Mouse (Mus musculus) forebrain, embryonic 14.5 days (tissue): ENCODE data around the gene Wfdc11. TPM values are rescaled to one million over a fixed set of nuclear protein-coding genes. Genes with fewer than 3 reads are reported as not detected.

Experiments used
- ATAC-seq: fragments of 200-750 bp; cut with Nextera tagmentation; 2 replicates; pipeline ENCODE4 v1.8.0; 2017; ENCODE audit warnings: mild to moderate bottlenecking, moderate library complexity
- DNase-seq: peaks from one replicate; pipeline ENCODE4 v3.0.0-alpha.2; 2015; ENCODE audit warnings: low spot score
- H3K27ac ChIP-seq: fragments of 300-500 bp; sonication (generic); 2 replicates; pipeline ENCODE4 v1.5.1; 2014; ENCODE audit warnings: low read depth, mild to moderate bottlenecking, control low read depth, low read length, moderate library complexity
- H3K27me3 ChIP-seq: fragments of 300-500 bp; sonication (generic); replicated peaks from 2 replicates; pipeline ENCODE4 v1.6.1; 2014; ENCODE audit warnings: low read length, control low read depth, mixed read lengths; ENCODE audit not compliant: control insufficient read depth, insufficient read depth
- H3K36me3 ChIP-seq: fragments of 300-500 bp; sonication (generic); 2 replicates; pipeline ENCODE4 v1.6.1; 2014; ENCODE audit warnings: low read length, control low read depth; ENCODE audit not compliant: control insufficient read depth, insufficient read depth
- H3K4me1 ChIP-seq: fragments of 300-500 bp; sonication (generic); 2 replicates; pipeline ENCODE4 v1.6.1; 2014; ENCODE audit warnings: antibody characterized with exemption, low read length, control low read depth; ENCODE audit not compliant: control insufficient read depth, insufficient read depth
- H3K4me2 ChIP-seq: fragments of 300-500 bp; sonication (generic); 2 replicates; pipeline ENCODE4 v1.6.1; 2014; ENCODE audit warnings: mild to moderate bottlenecking, control low read depth, low read length
- H3K4me3 ChIP-seq: fragments of 300-500 bp; sonication (generic); 2 replicates; pipeline ENCODE4 v1.5.1; 2014; ENCODE audit warnings: low read depth, low read length, control low read depth
- H3K9ac ChIP-seq: fragments of 300-500 bp; sonication (generic); 2 replicates; pipeline ENCODE4 v1.6.1; 2014; ENCODE audit warnings: mild to moderate bottlenecking, low read length, control low read depth, moderate library complexity
- H3K9me3 ChIP-seq: fragments of 300-500 bp; sonication (generic); replicated peaks from 2 replicates; pipeline ENCODE4 v1.6.1; 2016; ENCODE audit warnings: low read length, control low read depth, mixed read lengths; ENCODE audit not compliant: control insufficient read depth
- WGBS: fragments of 180-500 bp; shearing (Covaris S2); extraction: QIAGEN DNeasy Blood & Tissue Kit; methylation state at CpG from one replicate; pipeline ENCODE4 v1.1.7; 2014; 5-methylcytosine and 5-hydroxymethylcytosine counted together
- polyA plus RNA-seq: library from polyadenylated mRNA; unstranded; fragments of >200 nt; fragmentation: Nextera tagmentation; extraction: Ambion mirVana; gene quantifications from 2 replicates; pipeline ENCODE4 v1.2.1, GENCODE M21; 2014

Wfdc11 gene
- polyA plus RNA-seq, 1 experiment from 2014 or later, result not detected

DNA sequence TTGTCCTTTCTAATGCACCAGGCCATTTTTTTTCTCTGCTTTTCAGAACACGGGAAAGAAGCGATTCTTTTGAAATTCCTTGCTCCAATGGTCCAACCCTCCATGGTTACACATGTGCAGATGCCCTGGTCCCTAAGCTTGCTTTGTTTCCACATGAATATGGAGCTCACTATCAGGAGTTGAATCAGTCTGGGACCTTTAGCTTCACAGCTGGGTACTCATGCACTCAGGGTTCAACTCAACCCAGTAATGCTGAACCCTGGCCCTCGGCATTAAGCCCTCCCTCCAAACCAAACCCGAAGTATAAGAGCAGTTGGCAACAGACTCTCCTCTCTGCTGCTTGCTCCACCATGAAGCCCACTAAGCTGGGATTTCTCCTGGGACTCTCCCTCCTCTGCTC is 24.3 kb upstream of the Wfdc11 start, which contains the start of gene Spint4:
Gene Spint4 (plus strand): TSS at position 301 of the 400 bp plus-strand sequence.
- H3K9ac ChIP-seq, result no peak within 1 kb of the TSS
- no peaks in the 10 kb centered on the region for H3K27me3 ChIP-seq
- 77% methylated on average over 4 of the region's 4 CpGs for WGBS
- ATAC-seq, result no peak
- DNase-seq, result no peak
- no peak within 1 kb of the TSS for H3K4me2 ChIP-seq
- no peak within 1 kb of the TSS for H3K4me3 ChIP-seq
- H3K27ac ChIP-seq, result no peak within 1 kb of the TSS
- H3K36me3 ChIP-seq, result no peaks in the 10 kb centered on the region
- H3K9me3 ChIP-seq, result no peaks in the 10 kb centered on the region
- H3K4me1 ChIP-seq, result no peaks in the 10 kb centered on the region

DNA sequence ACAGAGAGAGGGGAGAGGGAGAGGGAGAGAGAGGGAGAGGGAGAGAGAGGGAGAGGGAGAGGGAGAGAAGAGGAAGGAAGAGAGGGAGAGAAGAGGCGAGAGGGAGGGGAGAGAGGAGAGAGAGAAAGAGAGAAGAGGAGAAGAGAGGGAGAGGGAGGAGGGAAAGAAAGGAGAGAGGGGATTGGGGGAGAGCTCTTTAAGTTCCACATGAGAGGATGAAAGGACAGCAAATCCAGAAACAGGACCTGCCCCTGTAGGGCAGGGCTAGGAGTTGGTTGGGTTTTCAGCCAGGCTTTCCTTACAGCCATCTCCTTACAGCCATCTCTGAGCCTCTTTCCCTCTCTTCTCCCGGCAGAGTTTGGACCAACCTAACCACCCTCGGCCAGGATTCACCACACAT is 10.9 kb upstream of the Wfdc11 start, which contains the start of gene Wfdc13:
Gene Wfdc13 (plus strand): TSS at position 301 of the 400 bp plus-strand sequence.
- Histone ChIP-seq H3K36me3 (no peaks in the 10 kb centered on the region), H3K27ac (no peak within 1 kb of the TSS), H3K9me3 (no peaks in the 10 kb centered on the region), H3K9ac (no peak within 1 kb of the TSS), H3K4me2 (no peak within 1 kb of the TSS), H3K4me1 (no peaks in the 10 kb centered on the region), H3K27me3 (no peaks in the 10 kb centered on the region), H3K4me3 (no peak within 1 kb of the TSS)
- ATAC-seq (no peak), DNase-seq (no peak)
- WGBS, result 75% methylated on average over 3 of the region's 3 CpGs

DNA sequence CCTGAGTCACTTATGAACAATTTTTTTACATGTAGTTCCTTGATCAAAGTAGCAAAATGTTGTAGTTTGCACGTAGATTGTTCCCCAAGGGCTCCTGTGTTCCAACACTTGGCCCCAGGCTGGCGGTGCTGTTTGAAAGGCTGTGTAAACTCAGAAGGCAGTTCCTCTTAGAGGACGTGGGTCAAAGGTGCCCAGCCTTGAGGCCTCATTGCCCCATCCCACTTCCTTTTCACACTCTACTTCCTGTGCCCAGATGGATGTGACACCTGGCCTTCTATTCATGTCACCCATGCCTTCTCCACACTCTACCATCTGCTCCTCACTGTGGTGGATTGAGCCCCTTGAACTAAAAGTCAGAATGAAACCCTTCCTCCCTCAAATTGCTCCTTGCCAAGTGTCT is 6.0 kb upstream of the Wfdc11 start:
- Histone ChIP-seq H3K36me3 (no peaks in the 10 kb centered on the region), H3K9ac (no peak overlapping the region), H3K27ac (no peak overlapping the region), H3K4me2 (no peak overlapping the region), H3K27me3 (no peaks in the 10 kb centered on the region), H3K4me1 (no peaks in the 10 kb centered on the region), H3K9me3 (no peaks in the 10 kb centered on the region), H3K4me3 (no peak overlapping the region)
- WGBS, result 61% methylated on average over 3 of the region's 3 CpGs
- ATAC-seq (no peak), DNase-seq (no peak)

DNA sequence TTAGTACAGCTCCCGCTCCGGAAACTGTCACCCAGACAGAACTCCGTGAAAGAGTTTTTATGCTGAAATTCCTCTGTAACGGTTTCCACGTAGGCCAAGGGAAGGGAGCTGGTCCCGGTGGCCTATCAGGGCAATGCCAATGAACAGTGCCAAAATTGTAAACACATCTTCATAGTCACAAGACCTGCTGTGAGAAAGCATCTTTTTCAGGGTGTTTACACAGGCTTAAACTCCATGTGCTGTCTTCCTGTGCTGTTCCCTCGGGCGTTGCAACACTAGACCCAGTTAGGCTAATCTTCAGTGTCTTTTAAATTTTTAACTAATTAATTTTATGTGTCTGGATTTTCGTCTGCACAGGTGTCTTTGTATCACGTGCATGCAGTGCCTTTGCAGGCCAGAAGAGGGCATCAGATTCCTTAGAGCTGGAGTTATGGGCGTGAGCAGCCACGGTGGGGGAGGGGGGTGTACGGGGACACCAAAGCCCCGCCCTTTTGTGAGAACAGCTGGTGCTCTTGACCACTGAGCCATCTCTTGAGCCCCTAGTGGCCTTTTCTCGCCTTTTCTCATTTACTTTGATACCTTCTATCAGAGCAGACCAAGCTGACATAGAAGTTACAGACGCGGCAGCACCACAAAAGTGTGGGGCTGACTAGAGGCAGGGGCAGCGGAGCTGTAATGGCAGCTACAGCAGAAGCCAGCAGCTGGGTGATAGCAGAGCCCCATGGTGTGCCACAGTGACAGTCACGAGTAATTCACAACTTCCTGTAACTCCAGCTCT is 5.2 kb upstream of the Wfdc11 start:
- DNase-seq (peak; percentile 77), ATAC-seq (peak; percentile 54; the same call in 1 of the 2 replicates)
- Histone ChIP-seq H3K4me3 (peak overlapping the region; percentile 16), H3K9ac (no peak overlapping the region), H3K4me2 (peak overlapping the region; percentile 43), H3K9me3 (no peaks in the 10 kb centered on the region), H3K27me3 (no peaks in the 10 kb centered on the region), H3K27ac (no peak overlapping the region), H3K4me1 (no peaks in the 10 kb centered on the region), H3K36me3 (no peaks in the 10 kb centered on the region)
- WGBS, result 25% methylated on average over 19 of the region's 19 CpGs

DNA sequence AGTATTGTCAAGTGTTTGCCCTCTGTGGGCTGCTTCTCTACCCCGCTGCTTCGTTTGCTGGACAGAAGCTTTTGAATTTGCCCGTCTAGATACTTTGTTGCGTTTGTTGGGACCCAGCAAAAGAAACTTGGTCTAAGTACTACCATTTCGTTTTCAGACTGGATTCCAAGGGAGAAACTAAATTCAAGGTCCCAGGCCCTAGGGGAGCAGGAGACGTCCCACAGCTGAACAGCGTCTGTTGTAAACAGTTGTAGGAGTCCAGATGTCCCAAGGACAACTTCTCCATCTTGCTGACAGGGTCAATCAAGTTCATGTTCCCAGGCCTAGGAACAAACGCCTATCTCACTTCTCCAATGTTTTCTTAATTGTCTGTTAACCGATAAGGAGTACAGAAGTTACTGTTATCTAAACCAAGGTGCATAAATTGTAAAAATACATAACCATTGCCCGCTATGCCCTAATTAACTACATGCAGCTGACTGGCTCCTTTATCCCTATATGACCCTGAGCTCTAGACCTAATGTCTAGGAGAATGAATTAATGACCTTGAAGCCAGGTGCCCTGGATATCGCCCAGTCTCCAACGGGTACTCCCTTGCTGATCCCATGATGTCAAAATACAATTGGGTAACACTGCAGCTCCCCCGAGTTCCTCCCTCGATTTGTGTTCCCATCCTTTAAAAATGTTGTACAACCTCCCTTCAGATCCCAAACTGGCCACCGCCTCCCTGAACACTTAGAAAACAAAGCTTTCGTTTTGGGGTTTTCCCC is 3.2 kb upstream of the Wfdc11 start:
- ATAC-seq (no peak), DNase-seq (no peak)
- Histone ChIP-seq H3K4me3 (no peak overlapping the region), H3K27me3 (no peaks in the 10 kb centered on the region), H3K4me1 (no peaks in the 10 kb centered on the region), H3K4me2 (no peak overlapping the region), H3K9me3 (no peaks in the 10 kb centered on the region), H3K27ac (no peak overlapping the region), H3K36me3 (no peaks in the 10 kb centered on the region), H3K9ac (no peak overlapping the region)
- WGBS, result 84% methylated on average over 16 of the region's 16 CpGs

DNA sequence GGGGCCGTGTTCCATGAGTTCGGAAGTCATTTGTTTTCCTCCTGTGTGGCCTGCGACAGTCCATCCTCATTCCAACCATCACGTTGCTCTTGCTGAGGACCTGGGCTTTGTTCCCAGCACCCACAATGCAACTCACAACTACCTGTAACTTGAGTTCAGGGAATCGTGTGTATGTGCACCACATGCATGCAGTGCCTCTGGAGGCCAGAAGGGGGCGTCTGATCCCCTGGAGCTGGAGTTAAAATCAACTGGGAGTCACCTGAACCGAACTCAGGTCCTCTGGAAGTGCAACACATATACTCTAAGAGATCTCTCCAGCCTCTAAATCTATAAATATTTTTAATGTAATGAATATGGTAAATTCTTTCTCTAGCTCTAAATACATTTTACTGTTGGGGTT is 2.2 kb upstream of the Wfdc11 start:
- Histone ChIP-seq H3K4me3 (no peak overlapping the region), H3K9ac (no peak overlapping the region), H3K9me3 (no peaks in the 10 kb centered on the region), H3K36me3 (no peaks in the 10 kb centered on the region), H3K27me3 (no peaks in the 10 kb centered on the region), H3K27ac (no peak overlapping the region), H3K4me1 (no peaks in the 10 kb centered on the region), H3K4me2 (no peak overlapping the region)
- no peak for DNase-seq
- WGBS, result 79% methylated on average over 7 of the region's 7 CpGs
- no peak for ATAC-seq

DNA sequence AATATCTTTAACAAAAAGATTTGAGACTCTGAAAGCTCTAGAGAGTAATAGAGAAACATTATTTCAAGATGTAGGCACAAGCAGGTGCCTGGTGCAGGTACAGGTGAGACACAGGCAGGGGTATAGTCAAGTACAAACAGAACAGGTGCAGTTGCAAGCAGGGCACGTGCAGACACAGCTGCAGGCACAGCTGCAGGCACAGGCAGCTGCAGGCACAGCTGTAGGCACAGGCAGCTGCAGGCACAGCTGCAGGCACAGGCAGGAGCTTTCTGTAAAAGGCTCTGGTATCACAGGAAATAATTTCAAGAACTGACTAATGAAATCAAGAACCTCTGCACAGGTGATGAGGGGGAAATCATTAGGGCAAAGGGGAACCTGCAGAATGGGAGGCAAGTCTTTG is 2.9 kb downstream of the Wfdc11 start:
- WGBS, result 45% methylated on average over 1 of the region's 1 CpGs
- DNase-seq, result no peak
- Histone ChIP-seq H3K36me3 (no peaks in the 10 kb centered on the region), H3K4me3 (no peak overlapping the region), H3K4me2 (no peak overlapping the region), H3K9ac (no peak overlapping the region), H3K27me3 (no peaks in the 10 kb centered on the region), H3K4me1 (no peaks in the 10 kb centered on the region), H3K27ac (no peak overlapping the region), H3K9me3 (no peaks in the 10 kb centered on the region)
- ATAC-seq, result no peak

DNA sequence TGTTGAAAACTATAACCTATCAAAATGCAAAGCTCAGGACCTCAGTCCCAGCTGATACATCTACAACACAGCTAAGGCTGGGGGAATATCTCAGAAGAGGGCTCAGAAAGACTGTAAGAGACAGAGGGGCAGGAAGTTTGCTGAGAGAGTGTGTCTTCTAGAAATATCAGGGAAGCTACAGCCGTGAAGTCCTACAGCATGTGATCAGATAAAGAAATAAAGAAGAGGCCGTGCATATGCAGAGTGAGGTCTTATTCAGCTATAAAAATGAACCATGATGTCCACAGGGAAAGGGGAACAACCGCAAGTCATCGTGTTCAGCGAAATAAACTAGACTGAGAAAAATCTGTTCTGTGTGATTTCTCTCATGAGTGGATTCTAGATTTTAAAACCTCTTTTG is 3.6 kb downstream of the Wfdc11 start:
- WGBS, result 85% methylated on average over 5 of the region's 5 CpGs
- Histone ChIP-seq H3K9ac (no peak overlapping the region), H3K9me3 (no peaks in the 10 kb centered on the region), H3K27ac (no peak overlapping the region), H3K4me2 (no peak overlapping the region), H3K36me3 (no peaks in the 10 kb centered on the region), H3K4me3 (no peak overlapping the region), H3K27me3 (no peaks in the 10 kb centered on the region), H3K4me1 (no peaks in the 10 kb centered on the region)
- no peak for ATAC-seq
- no peak for DNase-seq

DNA sequence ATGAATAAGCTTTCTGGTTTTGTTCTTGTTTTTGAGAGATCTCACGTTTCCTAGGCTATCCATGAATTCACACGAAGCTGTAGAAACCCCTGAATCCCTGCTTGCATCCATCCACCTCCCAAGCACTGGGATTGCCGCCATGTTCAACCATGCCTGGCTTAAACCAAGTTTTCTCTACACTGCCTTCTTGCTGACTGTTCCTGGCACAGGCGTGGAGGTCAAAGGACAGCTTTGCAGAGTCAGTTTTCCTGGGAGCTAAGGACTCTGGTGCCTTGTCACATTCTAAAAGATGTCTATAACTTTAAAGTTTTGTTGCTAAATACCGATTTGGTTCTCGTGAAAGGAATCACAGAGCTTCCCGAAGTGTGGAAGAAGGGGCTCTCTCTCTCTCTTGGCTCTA is 9.0 kb downstream of the Wfdc11 start:
- Histone ChIP-seq H3K27ac (no peak overlapping the region), H3K9me3 (no peaks in the 10 kb centered on the region), H3K9ac (no peak overlapping the region), H3K36me3 (no peaks in the 10 kb centered on the region), H3K4me3 (no peak overlapping the region), H3K27me3 (no peaks in the 10 kb centered on the region), H3K4me1 (no peaks in the 10 kb centered on the region), H3K4me2 (no peak overlapping the region)
- DNase-seq, result no peak
- no peak for ATAC-seq
- 89% methylated on average over 7 of the region's 7 CpGs for WGBS
